Mouse (Mus musculus) brain, embryonic 14.5 days (tissue): ENCODE measurements around the gene Frmpd4.

Experiments used
- CTCF ChIP-seq: fragments of 200-500 bp; IDR thresholded peaks from 2 replicates; pipeline ENCODE4 v1.5.1; 2012; ENCODE audit warnings: inconsistent platforms, mild to moderate bottlenecking, moderate library complexity, borderline replicate concordance; ENCODE audit not compliant: insufficient read depth, insufficient read length; ENCODE audit errors: extremely low read depth
- POLR2A ChIP-seq: fragments of 200-500 bp; IDR thresholded peaks from 2 replicates; pipeline ENCODE4 v1.6.1; 2012; ENCODE audit warnings: mild to moderate bottlenecking, inconsistent platforms, borderline replicate concordance; ENCODE audit not compliant: poor library complexity, insufficient read depth, insufficient read length, severe bottlenecking; ENCODE audit errors: extremely low read depth

DNA sequence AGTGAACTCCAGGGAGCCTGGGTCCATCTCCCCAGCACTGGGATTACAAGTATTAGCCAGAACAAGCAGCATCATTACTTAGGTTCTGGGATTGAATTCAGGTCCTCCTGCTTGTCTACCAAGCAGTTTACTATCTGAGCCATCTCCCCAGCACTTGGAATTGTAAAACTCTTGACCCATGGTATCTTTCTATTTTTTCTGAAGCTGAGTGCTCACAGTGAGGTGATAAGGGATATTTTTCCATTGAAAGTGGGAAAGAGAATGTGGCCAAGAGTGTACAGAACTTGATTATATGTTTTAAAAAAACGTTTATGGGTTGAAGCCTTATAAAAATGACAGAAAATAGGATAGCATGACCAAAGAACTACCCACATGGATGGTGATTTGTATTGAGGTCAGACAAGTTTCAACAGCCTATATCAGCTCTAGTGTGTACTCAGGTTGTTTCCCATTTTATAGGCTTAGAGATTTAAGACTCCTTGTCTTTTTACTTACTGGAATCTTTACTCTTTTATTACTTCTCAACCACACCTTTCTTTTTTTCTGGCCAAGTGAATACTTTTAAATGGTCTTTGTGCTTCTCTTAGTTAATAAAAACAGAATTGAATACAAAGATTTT lies 1085.3 kb downstream of the Frmpd4 start:
- TF ChIP-seq POLR2A (no peak), CTCF (no peak)
